Mouse (Mus musculus) myocyte (in vitro differentiated cells): ENCODE results near the gene Ifna2. TPM values are rescaled to one million over a fixed set of nuclear protein-coding genes. Genes with fewer than 3 reads are reported as not detected.
A peak's percentile ranks its signal among the peaks of the same experiment; 100 is the strongest.

ENCODE experiments used
- H3K27me3 ChIP-seq: one replicate; pipeline ENCODE4 v1.6.1; 2011; ENCODE audit not compliant: control insufficient read depth, insufficient read depth, insufficient read length
- H3K36me3 ChIP-seq: one replicate; pipeline ENCODE4 v1.6.1; 2011; ENCODE audit not compliant: control insufficient read depth, insufficient read depth
- H3K4me2 ChIP-seq: one replicate; pipeline ENCODE4 v1.6.1; 2011; ENCODE audit warnings: low read depth, control low read depth
- H3K4me3 ChIP-seq: one replicate; pipeline ENCODE4 v1.5.1; 2011; ENCODE audit warnings: mild to moderate bottlenecking, control low read depth, moderate library complexity
- H3K79me2 ChIP-seq: one replicate; pipeline ENCODE4 v1.6.1; 2011; ENCODE audit not compliant: control insufficient read depth, insufficient read depth
- H3ac ChIP-seq: one replicate; pipeline ENCODE4 v1.6.1; 2011; ENCODE audit not compliant: control insufficient read depth, insufficient read length
- CEBPB ChIP-seq: IDR thresholded peaks from 2 replicates; pipeline ENCODE4 v1.6.1; 2011; ENCODE audit warnings: mild to moderate bottlenecking, moderate library complexity; ENCODE audit not compliant: poor library complexity, insufficient read depth, severe bottlenecking
- E2F4 ChIP-seq: IDR thresholded peaks from one replicate; pipeline ENCODE4 v1.6.1; 2011; ENCODE audit warnings: mild to moderate bottlenecking, control low read depth, moderate library complexity; ENCODE audit not compliant: insufficient read depth
- MAX ChIP-seq: IDR thresholded peaks from one replicate; pipeline ENCODE4 v1.6.1; 2011; ENCODE audit warnings: low read depth, mild to moderate bottlenecking, control low read depth
- MYOD1 ChIP-seq, 3 experiments: IDR thresholded peaks; one replicate each; pipeline ENCODE4 v1.6.1; 2011; ENCODE audit warnings: control low read depth in 2 of 3, low read depth in 2 of 3, mild to moderate bottlenecking in 2 of 3, moderate library complexity in 1 of 3; ENCODE audit not compliant: insufficient read length in 2 of 3, control insufficient read depth in 1 of 3
- MYOG ChIP-seq, 3 experiments: IDR thresholded peaks; one replicate each; pipeline ENCODE4 v1.6.1; 2011; ENCODE audit warnings: control low read depth in 2 of 3, low read depth in 2 of 3, mild to moderate bottlenecking in 2 of 3; ENCODE audit not compliant: insufficient read length in 2 of 3, control insufficient read depth in 1 of 3, insufficient read depth in 1 of 3
- POLR2A ChIP-seq: IDR thresholded peaks from one replicate; pipeline ENCODE4 v1.6.1; 2011; ENCODE audit warnings: low read depth, mild to moderate bottlenecking, control low read depth, moderate library complexity; ENCODE audit not compliant: insufficient read length
- POLR2AphosphoS2 ChIP-seq: IDR thresholded peaks from one replicate; pipeline ENCODE4 v1.6.1; 2011; ENCODE audit warnings: low read depth, control low read depth; ENCODE audit not compliant: insufficient read length
- REST ChIP-seq: IDR thresholded peaks from one replicate; pipeline ENCODE4 v1.6.1; 2011; ENCODE audit warnings: mild to moderate bottlenecking, control low read depth, moderate library complexity; ENCODE audit not compliant: insufficient read depth, insufficient read length
- SRF ChIP-seq: IDR thresholded peaks from one replicate; pipeline ENCODE4 v1.6.1; 2011; ENCODE audit warnings: low read depth; ENCODE audit not compliant: control insufficient read depth, insufficient read length
- TCF12 ChIP-seq: IDR thresholded peaks from one replicate; pipeline ENCODE4 v1.6.1; 2011; ENCODE audit warnings: mild to moderate bottlenecking, control low read depth; ENCODE audit not compliant: poor library complexity, insufficient read depth, severe bottlenecking
- TCF3 ChIP-seq: IDR thresholded peaks from one replicate; pipeline ENCODE4 v1.6.1; 2011; ENCODE audit warnings: low read depth, control low read depth; ENCODE audit not compliant: insufficient read length
- USF1 ChIP-seq: IDR thresholded peaks from one replicate; pipeline ENCODE4 v1.6.1; 2011; ENCODE audit warnings: low read depth, mild to moderate bottlenecking, control low read depth, moderate library complexity
- polyA plus RNA-seq: library from polyadenylated mRNA; unstranded; fragments of >200 nt; fragmentation: generic; extraction: Trizol; gene quantifications from one replicate; pipeline ENCODE4 v1.2.1, GENCODE M21; 2012; ENCODE audit warnings: missing spikeins

The Ifna2 gene
- polyA plus RNA-seq, 1 experiment = not detected

DNA sequence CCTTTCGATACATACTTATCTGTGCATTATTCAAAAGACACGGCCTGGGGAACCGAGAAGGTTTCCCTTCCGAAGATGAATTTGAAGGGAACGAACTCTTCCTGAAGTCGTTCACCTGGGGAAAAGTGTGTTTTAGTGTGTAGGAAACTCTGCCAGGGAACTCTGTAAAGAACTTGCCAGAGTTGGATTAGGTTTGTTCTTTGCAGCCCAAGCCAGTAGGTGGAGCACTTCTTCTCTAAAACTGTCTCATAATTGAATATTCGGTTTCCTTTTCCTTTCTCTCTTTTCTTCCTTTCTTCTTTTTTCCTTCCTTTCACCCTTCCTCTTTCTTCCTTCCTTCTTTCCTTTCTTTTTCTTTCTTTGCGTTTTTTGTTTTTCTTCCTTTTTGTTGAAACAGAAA is 3.4 kb downstream of the Ifna2 start:
- Histone ChIP-seq H3K4me2 (peak overlapping the region; percentile 49), H3K27me3 (no peaks in the 10 kb centered on the region), H3K4me3 (no peak overlapping the region), H3ac (no peak overlapping the region), H3K79me2 (no peaks in the 10 kb centered on the region), H3K36me3 (no peaks in the 10 kb centered on the region)
- TF ChIP-seq CEBPB (no peak), SRF (no peak), TCF12 (no peak), MYOG (IDR thresholded peaks at IDR 0.05; ENCODE audit: control insufficient read depth in 1 of 3, insufficient read depth in 1 of 3, insufficient read length in 2 of 3, low read depth in 2 of 3) (no peak), POLR2AphosphoS2 (no peak), E2F4 (no peak), MYOD1 (IDR thresholded peaks at IDR 0.05; ENCODE audit: control insufficient read depth in 1 of 3, insufficient read length in 2 of 3, low read depth in 2 of 3) (no peak), REST (no peak), MAX (no peak), USF1 (no peak), POLR2A (no peak), TCF3 (no peak)

DNA sequence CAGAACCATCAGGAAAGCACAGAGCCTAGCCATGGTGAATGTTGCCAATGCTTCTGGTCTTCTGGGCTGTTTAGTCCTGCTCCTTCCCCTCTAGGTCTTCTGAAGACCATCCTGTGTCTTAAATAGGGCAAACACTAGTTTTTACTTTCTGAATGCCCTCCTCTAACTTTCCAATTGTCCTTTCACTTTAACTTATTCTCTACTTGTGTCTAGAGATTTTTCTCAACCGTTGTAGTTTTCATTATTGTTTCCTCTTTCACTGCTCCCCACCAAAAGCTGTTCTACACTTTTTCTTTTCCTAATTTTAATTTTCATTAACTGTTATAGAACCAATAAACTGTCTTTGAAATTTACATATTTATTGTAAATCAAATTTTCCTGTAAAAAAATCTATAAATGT is 6.9 kb downstream of the Ifna2 start, which contains the start of gene Ifna16:
Gene Ifna16, minus strand, starts transcription at position 101 of the 400 bp plus-strand sequence.
- no peaks in the 10 kb centered on the region for H3K79me2 ChIP-seq
- H3K4me2 ChIP-seq = no peak within 1 kb of the TSS
- TF ChIP-seq USF1 (no peak), TCF3 (no peak), MYOD1 (IDR thresholded peaks at IDR 0.05; ENCODE audit: control insufficient read depth in 1 of 3, insufficient read length in 2 of 3, low read depth in 2 of 3) (no peak), TCF12 (no peak), E2F4 (no peak), POLR2AphosphoS2 (no peak)
- no peaks in the 10 kb centered on the region for H3K36me3 ChIP-seq
- no peak within 1 kb of the TSS for H3K4me3 ChIP-seq
- no peak within 1 kb of the TSS for H3ac ChIP-seq
- H3K27me3 ChIP-seq = no peaks in the 10 kb centered on the region

DNA sequence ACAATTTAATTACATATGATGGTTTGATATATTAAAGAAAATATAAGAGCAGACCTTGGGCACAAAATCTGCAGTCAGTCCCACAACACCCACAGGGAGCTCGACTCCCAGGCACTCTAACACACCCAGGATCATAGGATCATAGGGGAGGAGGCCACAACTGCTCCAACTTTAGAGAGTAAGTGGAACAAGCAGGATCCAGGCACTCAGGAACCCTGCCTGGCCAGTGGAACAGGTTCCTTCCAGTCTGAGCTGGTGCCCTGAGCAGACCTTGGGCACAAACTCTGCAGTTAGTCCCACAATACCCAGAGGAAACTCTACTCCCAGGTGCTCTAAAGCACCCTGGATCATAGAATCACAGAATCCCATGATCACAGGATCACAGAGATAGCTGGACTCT is 28.3 kb downstream of the Ifna2 start:
- no peak overlapping the region for H3K4me2 ChIP-seq
- H3K4me3 ChIP-seq = no peak overlapping the region
- no peaks in the 10 kb centered on the region for H3K79me2 ChIP-seq

DNA sequence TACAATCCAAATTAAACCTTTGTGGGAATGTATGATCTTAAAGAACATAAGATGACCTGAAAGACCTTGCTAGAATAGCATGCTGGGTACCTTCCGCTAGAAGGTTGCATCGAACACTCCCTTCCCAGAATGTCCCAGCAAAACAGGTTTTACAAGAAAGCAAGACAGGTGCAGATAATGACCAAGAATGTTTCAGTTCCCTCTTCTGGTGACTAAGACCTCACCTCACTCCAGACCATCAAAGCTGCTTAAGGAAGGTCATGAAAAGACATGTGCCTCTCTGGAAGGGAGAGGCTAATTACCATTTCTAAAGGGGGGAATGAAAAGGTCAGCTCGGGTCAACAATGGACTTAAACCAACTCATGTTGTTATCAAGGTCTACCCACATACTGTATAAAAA is 30.1 kb downstream of the Ifna2 start:
- H3K79me2 ChIP-seq = no peaks in the 10 kb centered on the region
- H3K36me3 ChIP-seq = no peaks in the 10 kb centered on the region
- TF ChIP-seq POLR2A = no peak
- TF ChIP-seq TCF3 = no peak
- no peak for TF ChIP-seq TCF12
- TF ChIP-seq MYOG (IDR thresholded peaks at IDR 0.05; ENCODE audit: control insufficient read depth in 1 of 3, insufficient read depth in 1 of 3, insufficient read length in 2 of 3, low read depth in 2 of 3) = no peak
- no peak for TF ChIP-seq E2F4
- no peak for TF ChIP-seq CEBPB
- no peak for TF ChIP-seq MAX
- no peak for TF ChIP-seq USF1
- TF ChIP-seq MYOD1 (IDR thresholded peaks at IDR 0.05; ENCODE audit: control insufficient read depth in 1 of 3, insufficient read length in 2 of 3, low read depth in 2 of 3) = no peak
- TF ChIP-seq SRF = no peak
- TF ChIP-seq REST = no peak
- no peak for TF ChIP-seq POLR2AphosphoS2
- H3K4me3 ChIP-seq = no peak overlapping the region
- H3K27me3 ChIP-seq = no peaks in the 10 kb centered on the region
- no peak overlapping the region for H3K4me2 ChIP-seq
- H3ac ChIP-seq = no peak overlapping the region

More for the DNA sequence above, 28.3 kb downstream of the Ifna2 start:
- Histone ChIP-seq H3K27me3 (no peaks in the 10 kb centered on the region), H3K36me3 (no peaks in the 10 kb centered on the region), H3ac (no peak overlapping the region)
- no peak for TF ChIP-seq USF1
- no peak for TF ChIP-seq TCF12
- no peak for TF ChIP-seq TCF3
- TF ChIP-seq REST = no peak
- no peak for TF ChIP-seq MAX
- TF ChIP-seq E2F4 = no peak
- no peak for TF ChIP-seq CEBPB
- TF ChIP-seq SRF = no peak
- no peak for TF ChIP-seq MYOG (IDR thresholded peaks at IDR 0.05; ENCODE audit: control insufficient read depth in 1 of 3, insufficient read depth in 1 of 3, insufficient read length in 2 of 3, low read depth in 2 of 3)
- no peak for TF ChIP-seq POLR2AphosphoS2
- no peak for TF ChIP-seq MYOD1 (IDR thresholded peaks at IDR 0.05; ENCODE audit: control insufficient read depth in 1 of 3, insufficient read length in 2 of 3, low read depth in 2 of 3)
- no peak for TF ChIP-seq POLR2A

DNA sequence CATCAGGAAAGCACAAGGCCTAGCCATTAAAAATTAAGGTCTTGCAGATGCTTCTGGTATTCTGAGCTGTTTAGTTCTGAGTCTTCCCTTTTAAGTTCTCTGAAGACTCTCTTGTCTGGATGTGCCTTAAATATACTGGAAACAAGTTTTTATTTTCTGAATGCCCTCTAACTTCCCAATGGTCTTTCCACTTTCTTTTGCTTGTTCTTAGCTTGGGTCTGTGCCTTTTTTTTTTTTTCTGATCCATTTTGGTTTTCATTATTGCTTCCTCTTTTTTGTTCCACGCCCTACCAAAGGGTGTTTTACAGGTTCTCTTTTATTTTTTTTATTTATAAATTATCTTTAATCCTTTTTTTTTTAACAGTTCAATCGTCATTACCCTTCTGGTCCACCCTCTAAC is 39.4 kb downstream of the Ifna2 start, which contains the start of gene Ifna13:
Gene Ifna13, minus strand, starts transcription at position 101 of the 400 bp plus-strand sequence.
- no peaks in the 10 kb centered on the region for H3K79me2 ChIP-seq
- H3K4me2 ChIP-seq = no peak within 1 kb of the TSS
- H3K36me3 ChIP-seq = no peaks in the 10 kb centered on the region
- H3K4me3 ChIP-seq = no peak within 1 kb of the TSS
- H3ac ChIP-seq = no peak within 1 kb of the TSS
- no peaks in the 10 kb centered on the region for H3K27me3 ChIP-seq
- no peak for TF ChIP-seq SRF
- TF ChIP-seq POLR2A = no peak
- no peak for TF ChIP-seq E2F4
- TF ChIP-seq USF1 = no peak
- no peak for TF ChIP-seq TCF3
- no peak for TF ChIP-seq MAX
